Mouse (Mus musculus) olfactory bulb, adult 2 months (tissue): ENCODE data around the gene Hmbs. TPM values are rescaled to one million over a fixed set of nuclear protein-coding genes. Genes with fewer than 3 reads are reported as not detected.
"Not testable (repeated sequence)": the region's sequence is repeated elsewhere in the genome, so short reads cannot be mapped to it uniquely, and the experiment has no call there.

ENCODE experiments used
- H3K27ac ChIP-seq: fragments of 200-500 bp; 2 replicates; pipeline ENCODE4 v1.5.1; 2012; ENCODE audit warnings: low read depth, low read length; ENCODE audit not compliant: insufficient read depth
- H3K4me1 ChIP-seq: fragments of 200-500 bp; 2 replicates; pipeline ENCODE4 v1.6.1; 2012; ENCODE audit warnings: low read length; ENCODE audit not compliant: control insufficient read depth, insufficient read depth
- H3K4me3 ChIP-seq: fragments of 200-500 bp; 2 replicates; pipeline ENCODE4 v1.5.1; 2012; ENCODE audit warnings: mild to moderate bottlenecking, low read depth, low read length, moderate library complexity; ENCODE audit not compliant: insufficient read depth
- CTCF ChIP-seq: fragments of 200-500 bp; IDR thresholded peaks from 2 replicates; pipeline ENCODE4 v1.5.1; 2012; ENCODE audit warnings: low read depth, mild to moderate bottlenecking, low read length, moderate library complexity; ENCODE audit not compliant: insufficient read depth
- POLR2A ChIP-seq: fragments of 200-500 bp; IDR thresholded peaks from 2 replicates; pipeline ENCODE4 v1.6.1; 2012; ENCODE audit warnings: mild to moderate bottlenecking, low read depth, low read length, moderate library complexity; ENCODE audit not compliant: insufficient read depth
- WGBS: fragments of 180-500 bp; shearing (Covaris S2); methylation state at CpG from one replicate; pipeline ENCODE4 v1.1.7; 2018; 5-methylcytosine and 5-hydroxymethylcytosine counted together
- polyA plus RNA-seq: library from polyadenylated mRNA; stranded (reverse); fragments of >200 nt; gene quantifications from 2 replicates; pipeline ENCODE4 v1.2.4, GENCODE M21; 2012; ENCODE audit warnings: low replicate concordance; ENCODE audit not compliant: missing spikeins, insufficient read depth, insufficient read length

Hmbs gene
- polyA plus RNA-seq: not detected in 2 replicates

- H3K4me3 ChIP-seq: peak within 1 kb of the TSS; percentile 99
- H3K27ac ChIP-seq: peak within 1 kb of the TSS; percentile 99
- WGBS: under 1% methylated on average over 39 of the region's 39 CpGs
- TF ChIP-seq POLR2A (peak; percentile 66), CTCF (no peak)
- H3K4me1 ChIP-seq: peaks cover 3% of the 10 kb centered on the region; the same call in 1 of the 2 replicates
Observed at GRCm38 (mm10) chr9:44343781-44344421, at the start of gene Hmbs. Gene Hmbs (minus strand): TSS chr9:44344228.

GRCm38 (mm10) chr9:44391466-44391865 is 47.4 kb upstream of the Hmbs start:
- Histone ChIP-seq H3K27ac (no peak overlapping the region), H3K4me1 (no peaks in the 10 kb centered on the region), H3K4me3 (no peak overlapping the region)
- TF ChIP-seq POLR2A (no peak), CTCF (peak; percentile 38; the same call in 1 of the 2 replicates)
- 25% methylated on average over 4 of the region's 4 CpGs for WGBS

- 50% methylated on average over 8 of the region's 8 CpGs for WGBS
- Histone ChIP-seq H3K4me1 (no peaks in the 10 kb centered on the region), H3K27ac (no peak overlapping the region), H3K4me3 (no peak overlapping the region)
- TF ChIP-seq POLR2A (no peak), CTCF (peak; percentile 59; the same call in 1 of the 2 replicates)
Observed at GRCm38 (mm10) chr9:44389273-44389672, 45.2 kb upstream of the Hmbs start.

GRCm38 (mm10) chr9:44387221-44387620 is 43.2 kb upstream of the Hmbs start:
- H3K4me3 ChIP-seq: no peak overlapping the region
- 51% methylated on average over 3 of the region's 3 CpGs for WGBS
- no peak overlapping the region for H3K27ac ChIP-seq
- no peak for TF ChIP-seq POLR2A
- no peak for TF ChIP-seq CTCF
- H3K4me1 ChIP-seq: no peaks in the 10 kb centered on the region

GRCm38 (mm10) chr9:44384596-44384995 is 40.6 kb upstream of the Hmbs start:
- no peak overlapping the region for H3K27ac ChIP-seq
- TF ChIP-seq CTCF (no peak), POLR2A (no peak)
- peaks cover 15% of the 10 kb centered on the region for H3K4me1 ChIP-seq
- 92% methylated on average over 13 of the region's 13 CpGs for WGBS
- no peak overlapping the region for H3K4me3 ChIP-seq

GRCm38 (mm10) chr9:44379862-44380261 is 35.8 kb upstream of the Hmbs start:
- Histone ChIP-seq H3K4me3 (peak overlapping the region; percentile 86), H3K4me1 (peaks cover 15% of the 10 kb centered on the region), H3K27ac (no peak overlapping the region)
- TF ChIP-seq POLR2A (no peak), CTCF (no peak)
- WGBS: 5% methylated on average over 15 of the region's 15 CpGs

GRCm38 (mm10) chr9:44379054-44379834 is 35.2 kb upstream of the Hmbs start, which contains the start of gene Hyou1:
Gene Hyou1 (plus strand): TSS chr9:44379490.
- Histone ChIP-seq H3K4me1 (peaks cover 15% of the 10 kb centered on the region), H3K4me3 (peak within 1 kb of the TSS; percentile 86), H3K27ac (peak within 1 kb of the TSS; percentile 44)
- TF ChIP-seq POLR2A: peak; percentile 75
- 0 out of 2 replicates have a peak, but pooled peaks have one; percentile 5 for TF ChIP-seq CTCF
- WGBS: under 1% methylated on average over 83 of the region's 83 CpGs

GRCm38 (mm10) chr9:44378153-44378730 is 34.2 kb upstream of the Hmbs start:
- H3K4me3 ChIP-seq: no peak overlapping the region
- H3K27ac ChIP-seq: no peak overlapping the region
- peaks cover 15% of the 10 kb centered on the region for H3K4me1 ChIP-seq
- 87% methylated on average over 5 of the region's 5 CpGs for WGBS
- TF ChIP-seq CTCF: no peak
- no peak for TF ChIP-seq POLR2A

GRCm38 (mm10) chr9:44377335-44377734 is 33.3 kb upstream of the Hmbs start:
- WGBS: 77% methylated on average over 2 of the region's 2 CpGs
- peaks cover 15% of the 10 kb centered on the region for H3K4me1 ChIP-seq
- H3K27ac ChIP-seq, H3K4me3 ChIP-seq: not testable (repeated sequence)
